Mouse (Mus musculus): ENCODE results near the gene Ciapin1. TPM values are rescaled to one million over a fixed set of nuclear protein-coding genes. Genes with fewer than 3 reads are reported as not detected.

Gene Ciapin1
- polyA plus RNA-seq, 2 experiments = 55.2 to 84.3 TPM

GRCm38 (mm10) chr8:94817933-94818332 lies 20.2 kb downstream of the Ciapin1 start:
- Histone ChIP-seq H3K9ac (ENCODE audit: low read depth, low read length, severe bottlenecking) (no peak overlapping the region), H3K4me2 (replicated peaks; ENCODE audit: low read depth, low read length, severe bottlenecking) (no peak overlapping the region), H3K9me3 (ENCODE audit: control insufficient read depth, low read length) (no peaks in the 10 kb centered on the region), H3K27ac (replicated peaks; ENCODE audit: low read depth, low read length) (no peak overlapping the region), H3K36me3 (ENCODE audit: control insufficient read depth, insufficient read depth, low read length) (peaks cover 13% of the 10 kb centered on the region), H3K4me3 (replicated peaks; ENCODE audit: low read length) (no peak overlapping the region), H3K4me1 (ENCODE audit: control insufficient read depth, insufficient read depth, low read length) (no peaks in the 10 kb centered on the region), H3K27me3 (ENCODE audit: control insufficient read depth, insufficient read depth, low read length) (no peaks in the 10 kb centered on the region)
- DNase-seq (ENCODE audit: low spot score) (no peak), ATAC-seq (ENCODE audit: low FRiP score, low read depth) (no peak)
- TF ChIP-seq POLR2A (IDR thresholded peaks at IDR 0.05; ENCODE audit: borderline replicate concordance, extremely low read depth, insufficient read depth, insufficient read length) = no peak
- 90% methylated on average over 11 of the region's 11 CpGs for WGBS

- Histone ChIP-seq H3K36me3 (ENCODE audit: control insufficient read depth, insufficient read depth, low read length) (no peaks in the 10 kb centered on the region), H3K27ac (replicated peaks; ENCODE audit: low read depth, low read length) (no peak overlapping the region), H3K4me3 (replicated peaks; ENCODE audit: low read length) (no peak overlapping the region), H3K9me3 (ENCODE audit: control insufficient read depth, low read length) (no peaks in the 10 kb centered on the region), H3K4me2 (replicated peaks; ENCODE audit: low read depth, low read length, severe bottlenecking) (no peak overlapping the region), H3K4me1 (ENCODE audit: control insufficient read depth, insufficient read depth, low read length) (no peaks in the 10 kb centered on the region; the same call in 1 of the 2 replicates), H3K27me3 (ENCODE audit: control insufficient read depth, insufficient read depth, low read length) (no peaks in the 10 kb centered on the region), H3K9ac (ENCODE audit: low read depth, low read length, severe bottlenecking) (no peak overlapping the region)
- ATAC-seq (ENCODE audit: low FRiP score, low read depth) (no peak), DNase-seq (ENCODE audit: low spot score) (no peak)
- 0% methylated on average over 1 of the region's 1 CpGs for WGBS
- no peak for TF ChIP-seq POLR2A (IDR thresholded peaks at IDR 0.05; ENCODE audit: borderline replicate concordance, extremely low read depth, insufficient read depth, insufficient read length)
Measured at GRCm38 (mm10) chr8:94814556-94814955, 23.6 kb downstream of the Ciapin1 start.

GRCm38 (mm10) chr8:94812645-94813098 lies 25.5 kb downstream of the Ciapin1 start:
- Histone ChIP-seq H3K9ac (ENCODE audit: low read depth, low read length, severe bottlenecking) (no peak overlapping the region), H3K9me3 (ENCODE audit: control insufficient read depth, low read length) (no peaks in the 10 kb centered on the region), H3K27me3 (ENCODE audit: control insufficient read depth, insufficient read depth, low read length) (no peaks in the 10 kb centered on the region), H3K4me3 (replicated peaks; ENCODE audit: low read length) (no peak overlapping the region), H3K4me1 (ENCODE audit: control insufficient read depth, insufficient read depth, low read length) (no peaks in the 10 kb centered on the region; the same call in 1 of the 2 replicates), H3K36me3 (ENCODE audit: control insufficient read depth, insufficient read depth, low read length) (no peaks in the 10 kb centered on the region), H3K4me2 (replicated peaks; ENCODE audit: low read depth, low read length, severe bottlenecking) (0 out of 2 replicates have a peak overlapping the region, but pooled peaks have one; percentile 10), H3K27ac (replicated peaks; ENCODE audit: low read depth, low read length) (no peak overlapping the region)
- DNase-seq (ENCODE audit: low spot score) (peak; percentile 84), ATAC-seq (ENCODE audit: low FRiP score, low read depth) (peak; percentile 88)
- 31% methylated on average over 6 of the region's 6 CpGs for WGBS
- no peak for TF ChIP-seq POLR2A (IDR thresholded peaks at IDR 0.05; ENCODE audit: borderline replicate concordance, extremely low read depth, insufficient read depth, insufficient read length)

GRCm38 (mm10) chr8:94811654-94812053 lies 26.5 kb downstream of the Ciapin1 start:
- WGBS = 74% methylated on average over 6 of the region's 6 CpGs
- Histone ChIP-seq H3K27me3 (ENCODE audit: control insufficient read depth, insufficient read depth, low read length) (no peaks in the 10 kb centered on the region), H3K4me3 (replicated peaks; ENCODE audit: low read length) (no peak overlapping the region), H3K36me3 (ENCODE audit: control insufficient read depth, insufficient read depth, low read length) (no peaks in the 10 kb centered on the region), H3K4me1 (ENCODE audit: control insufficient read depth, insufficient read depth, low read length) (no peaks in the 10 kb centered on the region; the same call in 1 of the 2 replicates), H3K27ac (replicated peaks; ENCODE audit: low read depth, low read length) (no peak overlapping the region), H3K9ac (ENCODE audit: low read depth, low read length, severe bottlenecking) (no peak overlapping the region), H3K4me2 (replicated peaks; ENCODE audit: low read depth, low read length, severe bottlenecking) (no peak overlapping the region), H3K9me3 (ENCODE audit: control insufficient read depth, low read length) (no peaks in the 10 kb centered on the region)
- no peak for DNase-seq (ENCODE audit: low spot score)
- TF ChIP-seq POLR2A (IDR thresholded peaks at IDR 0.05; ENCODE audit: borderline replicate concordance, extremely low read depth, insufficient read depth, insufficient read length) = no peak
- no peak for ATAC-seq (ENCODE audit: low FRiP score, low read depth)

GRCm38 (mm10) chr8:94810855-94811254 lies 27.3 kb downstream of the Ciapin1 start:
- Histone ChIP-seq H3K27me3 (ENCODE audit: control insufficient read depth, insufficient read depth, low read length) (no peaks in the 10 kb centered on the region), H3K4me2 (replicated peaks; ENCODE audit: low read depth, low read length, severe bottlenecking) (no peak overlapping the region), H3K36me3 (ENCODE audit: control insufficient read depth, insufficient read depth, low read length) (no peaks in the 10 kb centered on the region), H3K27ac (replicated peaks; ENCODE audit: low read depth, low read length) (no peak overlapping the region), H3K9ac (ENCODE audit: low read depth, low read length, severe bottlenecking) (no peak overlapping the region), H3K9me3 (ENCODE audit: control insufficient read depth, low read length) (no peaks in the 10 kb centered on the region), H3K4me1 (ENCODE audit: control insufficient read depth, insufficient read depth, low read length) (no peaks in the 10 kb centered on the region; the same call in 1 of the 2 replicates), H3K4me3 (replicated peaks; ENCODE audit: low read length) (no peak overlapping the region)
- no peak for TF ChIP-seq POLR2A (IDR thresholded peaks at IDR 0.05; ENCODE audit: borderline replicate concordance, extremely low read depth, insufficient read depth, insufficient read length)
- 70% methylated on average over 5 of the region's 5 CpGs for WGBS
- DNase-seq (ENCODE audit: low spot score) (no peak), ATAC-seq (ENCODE audit: low FRiP score, low read depth) (no peak)
